Mouse (Mus musculus): ENCODE results near the gene Pogz. TPM values are rescaled to one million over a fixed set of nuclear protein-coding genes. Genes with fewer than 3 reads are reported as not detected.
"Not testable (repeated sequence)": the region's sequence is repeated elsewhere in the genome, so short reads cannot be mapped to it uniquely, and the experiment has no call there.

Pogz gene
- total and polyA plus RNA-seq, 2 experiments from 2014 or later: 14.0 to 48.2 TPM

DNA sequence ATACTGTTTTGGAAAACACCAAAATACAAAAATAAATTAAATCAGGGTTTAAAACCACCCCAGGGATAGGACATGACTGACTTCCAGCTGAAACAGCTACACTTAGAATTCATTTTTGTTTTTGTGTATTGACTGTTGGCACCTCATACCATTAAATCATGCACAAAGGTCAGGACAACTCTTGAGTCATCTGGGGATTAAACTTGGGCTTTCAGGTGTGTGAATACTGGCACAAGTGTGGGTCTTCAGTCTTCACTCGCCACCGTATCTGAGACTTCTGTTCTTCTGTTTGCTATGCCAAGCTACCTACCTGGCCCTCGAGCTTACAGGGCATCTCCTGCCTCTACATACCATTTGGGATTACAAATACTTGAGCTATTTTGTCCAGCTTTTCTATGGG is 45.2 kb downstream of the Pogz start:
- Histone ChIP-seq H3K9ac (no peak overlapping the region), H3K36me3 (ENCODE audit: insufficient read depth) (peaks cover 49% of the 10 kb centered on the region), H3K9me3 (ENCODE audit: low read length) (no peaks in the 10 kb centered on the region), H3K4me2 (ENCODE audit: low read depth) (no peak overlapping the region), H3K4me1 (ENCODE audit: insufficient read depth) (peaks cover 5% of the 10 kb centered on the region; the same call in 1 of the 2 replicates), H3K4me3 (ENCODE audit: low read depth, low read length) (no peak overlapping the region), H3K27ac (ENCODE audit: low read depth, low read length) (no peak overlapping the region), H3K27me3 (ENCODE audit: insufficient read depth, low read length) (no peaks in the 10 kb centered on the region)
- ATAC-seq (no peak), DNase-seq (no peak)
- 90% methylated on average over 3 of the region's 3 CpGs for WGBS
- no peak for TF ChIP-seq CTCF (IDR thresholded peaks at IDR 0.05; ENCODE audit: low read depth)

DNA sequence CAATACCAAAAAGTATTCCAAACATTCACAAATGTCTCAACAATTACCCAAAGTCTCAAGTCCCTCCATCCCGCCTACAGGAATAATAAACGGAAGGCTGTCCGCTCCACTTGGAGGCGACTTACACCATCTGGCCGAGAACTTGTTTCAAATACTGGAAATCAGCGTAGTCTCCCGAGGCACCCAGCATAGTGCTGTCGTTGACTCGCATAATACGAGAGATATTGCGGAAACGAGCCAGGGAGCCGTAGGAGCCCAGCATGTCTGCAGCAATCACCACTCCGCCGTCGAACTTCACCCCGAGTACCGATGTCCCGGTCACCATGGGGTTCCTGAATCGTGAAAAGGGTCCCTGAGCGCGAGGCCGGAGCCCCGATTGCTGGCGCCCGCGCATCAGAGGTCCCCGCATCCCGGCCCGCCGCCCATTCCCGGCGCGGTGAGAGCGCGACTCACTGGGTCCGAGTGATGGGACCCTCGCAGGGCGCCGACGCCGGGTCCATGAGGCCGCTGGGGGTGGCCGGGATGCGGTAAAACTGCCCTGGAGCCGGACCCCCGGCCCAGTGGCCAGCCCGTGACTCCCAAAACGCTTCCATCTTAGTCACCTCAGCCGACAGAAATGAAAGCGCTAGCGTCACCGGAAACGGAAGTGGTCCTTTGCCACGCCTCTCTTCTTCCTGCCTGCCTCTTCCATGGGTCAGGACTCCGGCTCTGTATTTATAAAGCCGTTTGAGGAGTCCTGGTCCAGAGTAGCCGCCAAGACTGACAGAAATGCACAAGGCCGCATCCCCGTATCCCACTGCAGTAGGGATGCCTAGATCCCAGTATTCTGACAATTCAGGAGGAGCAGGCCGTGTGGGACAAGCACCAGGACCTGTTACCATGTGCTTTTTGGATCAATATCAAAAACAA is 49.2 kb downstream of the Pogz start, which contains the start of gene Psmb4:
Gene Psmb4 (minus strand): TSS at position 646 of the 909 bp plus-strand sequence.
- H3K36me3 ChIP-seq (ENCODE audit: insufficient read depth): peaks cover 22% of the 10 kb centered on the region
- peaks cover 5% of the 10 kb centered on the region; the same call in 1 of the 2 replicates for H3K4me1 ChIP-seq (ENCODE audit: insufficient read depth)
- WGBS: 1% methylated on average over 61 of the region's 61 CpGs

DNA sequence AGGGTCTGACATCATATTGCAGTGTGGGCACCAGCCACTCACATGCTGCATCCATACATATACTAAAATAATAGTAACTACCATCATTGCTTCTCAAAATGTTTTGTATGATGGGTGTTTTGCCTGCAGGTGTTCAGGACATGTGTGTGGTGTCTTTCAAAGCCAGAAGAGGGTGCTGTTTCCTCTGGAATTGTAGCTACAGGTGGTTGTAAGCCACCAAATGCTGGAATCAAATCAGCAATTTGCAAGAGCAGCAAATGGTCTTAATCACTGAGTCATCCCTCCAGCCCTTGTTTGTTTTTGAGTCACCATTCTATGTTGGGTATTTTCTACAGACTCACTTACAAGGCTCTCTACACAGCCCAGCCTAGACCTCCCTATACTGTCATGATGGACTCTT is 51.2 kb downstream of the Pogz start:
- H3K4me1 ChIP-seq (ENCODE audit: insufficient read depth): peaks cover 5% of the 10 kb centered on the region; the same call in 1 of the 2 replicates
- no peak overlapping the region for H3K27ac ChIP-seq (ENCODE audit: low read depth, low read length)
- no peak overlapping the region for H3K4me3 ChIP-seq (ENCODE audit: low read depth, low read length)
- H3K9me3 ChIP-seq (ENCODE audit: low read length): no peaks in the 10 kb centered on the region
- H3K9ac ChIP-seq: no peak overlapping the region
- ATAC-seq (no peak), DNase-seq (peak; percentile 21)
- no peak overlapping the region for H3K4me2 ChIP-seq (ENCODE audit: low read depth)
- TF ChIP-seq CTCF (IDR thresholded peaks at IDR 0.05; ENCODE audit: low read depth): peak; percentile 50
- H3K27me3 ChIP-seq (ENCODE audit: insufficient read depth, low read length): no peaks in the 10 kb centered on the region
- peaks cover 9% of the 10 kb centered on the region for H3K36me3 ChIP-seq (ENCODE audit: insufficient read depth)

More for the DNA sequence above, 49.2 kb downstream of the Pogz start, which contains the start of gene Psmb4:
- Histone ChIP-seq H3K9ac (peak within 1 kb of the TSS; percentile 84), H3K9me3 (ENCODE audit: low read length) (no peaks in the 10 kb centered on the region), H3K4me3 (ENCODE audit: low read depth, low read length) (peak within 1 kb of the TSS; percentile 86), H3K4me2 (ENCODE audit: low read depth) (peak within 1 kb of the TSS; percentile 71), H3K27ac (ENCODE audit: low read depth, low read length) (peak within 1 kb of the TSS; percentile 87), H3K27me3 (ENCODE audit: insufficient read depth, low read length) (no peaks in the 10 kb centered on the region)
- TF ChIP-seq CTCF (IDR thresholded peaks at IDR 0.05; ENCODE audit: low read depth): no peak
- ATAC-seq (peak; percentile 97), DNase-seq (peak; percentile 92)

- Histone ChIP-seq H3K27ac (ENCODE audit: low read depth, low read length) (no peak overlapping the region), H3K9ac (no peak overlapping the region), H3K4me1 (ENCODE audit: insufficient read depth) (no peaks in the 10 kb centered on the region), H3K4me2 (ENCODE audit: low read depth) (no peak overlapping the region), H3K27me3 (ENCODE audit: insufficient read depth, low read length) (no peaks in the 10 kb centered on the region), H3K36me3 (ENCODE audit: insufficient read depth) (no peaks in the 10 kb centered on the region), H3K4me3 (ENCODE audit: low read depth, low read length) (no peak overlapping the region), H3K9me3 (ENCODE audit: low read length) (no peaks in the 10 kb centered on the region)
- no peak for TF ChIP-seq CTCF (IDR thresholded peaks at IDR 0.05; ENCODE audit: low read depth)
- DNase-seq (no peak), ATAC-seq (no peak)
- 76% methylated on average over 3 of the region's 3 CpGs for WGBS
These were observed 56.7 kb downstream of the Pogz start for GRCm38 (mm10) chr3:94894076-94894475.

GRCm38 (mm10) chr3:94902747-94903146 is 65.4 kb downstream of the Pogz start:
- ATAC-seq (peak; percentile 71), DNase-seq (peak; percentile 80)
- WGBS: 27% methylated on average over 7 of the region's 7 CpGs
- Histone ChIP-seq H3K36me3 (ENCODE audit: insufficient read depth) (no peaks in the 10 kb centered on the region), H3K9me3 (ENCODE audit: low read length) (no peaks in the 10 kb centered on the region), H3K4me3 (ENCODE audit: low read depth, low read length) (no peak overlapping the region), H3K4me1 (ENCODE audit: insufficient read depth) (no peaks in the 10 kb centered on the region), H3K4me2 (ENCODE audit: low read depth) (no peak overlapping the region), H3K27ac (ENCODE audit: low read depth, low read length) (no peak overlapping the region), H3K9ac (no peak overlapping the region), H3K27me3 (ENCODE audit: insufficient read depth, low read length) (no peaks in the 10 kb centered on the region)
- peak; percentile 77 for TF ChIP-seq CTCF (IDR thresholded peaks at IDR 0.05; ENCODE audit: low read depth)

DNA sequence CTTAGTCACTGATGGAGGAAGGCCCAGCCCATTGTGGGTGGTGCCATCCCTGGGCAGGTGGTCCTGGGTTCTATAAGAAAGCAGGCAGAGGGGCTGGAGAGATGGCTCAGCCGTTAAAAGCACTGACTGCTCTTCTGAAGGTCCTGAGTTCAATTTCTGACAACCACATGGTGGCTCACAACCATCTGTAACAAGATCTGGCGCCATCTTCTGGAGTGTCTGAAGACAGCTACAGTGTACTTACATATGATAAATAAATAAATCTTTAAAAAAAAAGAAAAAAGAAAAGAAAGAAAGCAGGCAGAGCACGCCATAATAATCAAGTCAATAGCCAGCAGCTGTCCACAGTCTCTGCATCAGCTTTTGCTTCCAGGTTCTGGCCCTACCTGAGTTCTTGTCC is 67.4 kb downstream of the Pogz start:
- WGBS: 53% methylated on average over 3 of the region's 3 CpGs
- not testable (repeated sequence) for H3K9me3 ChIP-seq (ENCODE audit: low read length)

GRCm38 (mm10) chr3:94906482-94906881 is 69.1 kb downstream of the Pogz start:
- Histone ChIP-seq H3K4me2 (ENCODE audit: low read depth) (no peak overlapping the region), H3K27ac (ENCODE audit: low read depth, low read length) (no peak overlapping the region), H3K27me3 (ENCODE audit: insufficient read depth, low read length) (no peaks in the 10 kb centered on the region), H3K4me3 (ENCODE audit: low read depth, low read length) (no peak overlapping the region), H3K36me3 (ENCODE audit: insufficient read depth) (no peaks in the 10 kb centered on the region), H3K9ac (no peak overlapping the region), H3K4me1 (ENCODE audit: insufficient read depth) (no peaks in the 10 kb centered on the region), H3K9me3 (ENCODE audit: low read length) (no peaks in the 10 kb centered on the region)
- ATAC-seq (no peak), DNase-seq (no peak)
- no peak for TF ChIP-seq CTCF (IDR thresholded peaks at IDR 0.05; ENCODE audit: low read depth)
- 58% methylated on average over 1 of the region's 1 CpGs for WGBS

More for the DNA sequence above, 67.4 kb downstream of the Pogz start:
- H3K4me2 ChIP-seq (ENCODE audit: low read depth); H3K36me3 ChIP-seq (ENCODE audit: insufficient read depth); H3K27ac ChIP-seq (ENCODE audit: low read depth, low read length); H3K9ac ChIP-seq; ATAC-seq; H3K4me1 ChIP-seq (ENCODE audit: insufficient read depth); H3K4me3 ChIP-seq (ENCODE audit: low read depth, low read length); DNase-seq; H3K27me3 ChIP-seq (ENCODE audit: insufficient read depth, low read length): not testable (repeated sequence)
